Mouse (Mus musculus) left cerebral cortex, postnatal 14 days (tissue): ENCODE results near the gene Tent4a. TPM values are rescaled to one million over a fixed set of nuclear protein-coding genes. Genes with fewer than 3 reads are reported as not detected.

Experiments
- DNase-seq, 2 experiments: peaks; one replicate each; pipeline ENCODE4 v3.0.0; 2021 to 2022; ENCODE audit warnings: low spot score in 2 of 2, mixed read lengths in 1 of 2
- intact Hi-C: fragments of 180-260 bp; cut with DNase I; formaldehyde crosslinking; loops from one replicate; pipeline ENCODE4 v1.15.1; 2025
- total RNA-seq, 2 experiments: library from RNA; stranded (reverse); gene quantifications; 2 replicates each; pipeline ENCODE4 v1.2.3; 2021

Gene Tent4a
- total RNA-seq, 2 experiments from 2014 or later = 36.8 to 37.4 TPM

- intact Hi-C loops = loop anchor here (5.0 kb wide), 1 partner anchor 890 kb away; the partner anchor contains the start of gene 1700001L19Rik
- peak in 1 of 2 experiments; percentile 34 for DNase-seq
These were observed 46.7 kb downstream of the Tent4a start for GRCm38 (mm10) chr13:69487611-69488275.

GRCm38 (mm10) chr13:69487108-69487507 is 47.3 kb downstream of the Tent4a start:
- intact Hi-C loops = loop anchor here (5.0 kb wide), 1 partner anchor 890 kb away; the partner anchor contains the start of gene 1700001L19Rik
- no peak for DNase-seq

GRCm38 (mm10) chr13:69485833-69486232 is 48.6 kb downstream of the Tent4a start:
- intact Hi-C loops = loop anchor here (5.0 kb wide), 1 partner anchor 889 kb away; the partner anchor contains the start of gene 1700001L19Rik
- DNase-seq = no peak

GRCm38 (mm10) chr13:69485326-69485725 is 49.1 kb downstream of the Tent4a start:
- DNase-seq = peak in 1 of 2 experiments; percentile 48
- intact Hi-C loops = loop anchor here (5.0 kb wide), 1 partner anchor 888 kb away; the partner anchor contains the start of gene 1700001L19Rik

- no peak for DNase-seq
- intact Hi-C loops = no loop called here
These were observed 51.7 kb downstream of the Tent4a start for GRCm38 (mm10) chr13:69482751-69483150.

GRCm38 (mm10) chr13:69481634-69482505 is 52.5 kb downstream of the Tent4a start:
- intact Hi-C loops = no loop called here

GRCm38 (mm10) chr13:69481026-69481425 is 53.4 kb downstream of the Tent4a start:
- intact Hi-C loops = no loop called here
- DNase-seq = peak in 1 of 2 experiments; percentile 75

More at GRCm38 (mm10) chr13:69481634-69482505, 52.5 kb downstream of the Tent4a start:
- peak; percentile 90 to 92 for DNase-seq

- no peak for DNase-seq
- intact Hi-C loops = no loop called here
These were observed 54.5 kb downstream of the Tent4a start for GRCm38 (mm10) chr13:69479906-69480305.

GRCm38 (mm10) chr13:69478703-69479102 is 55.7 kb downstream of the Tent4a start:
- DNase-seq = no peak
- intact Hi-C loops = no loop called here

- intact Hi-C loops = loop anchor here (2.0 to 5.0 kb wide), 3 partner anchors 462 to 859 kb away; partner anchors contain the start of gene Adcy2
- DNase-seq = peak; percentile 83 to 86
These were observed 73.6 kb downstream of the Tent4a start for GRCm38 (mm10) chr13:69460635-69461465.

GRCm38 (mm10) chr13:69459657-69460458 is 74.6 kb downstream of the Tent4a start:
- intact Hi-C loops = loop anchor here (2.0 to 5.0 kb wide), 3 partner anchors 461 to 858 kb away; partner anchors contain the start of gene Adcy2
- DNase-seq = peak; percentile 72 to 86

- intact Hi-C loops = no loop called here
- no peak for DNase-seq
These were observed 75.5 kb downstream of the Tent4a start for GRCm38 (mm10) chr13:69458891-69459290.

GRCm38 (mm10) chr13:69458461-69458860 is 76.0 kb downstream of the Tent4a start:
- intact Hi-C loops = no loop called here
- no peak for DNase-seq

GRCm38 (mm10) chr13:69457105-69457504 is 77.3 kb downstream of the Tent4a start:
- intact Hi-C loops = no loop called here
- DNase-seq = no peak

- intact Hi-C loops = no loop called here
- DNase-seq = no peak
These were observed 77.8 kb downstream of the Tent4a start for GRCm38 (mm10) chr13:69456641-69457040.

- no peak for DNase-seq
- intact Hi-C loops = no loop called here
These were observed 78.8 kb downstream of the Tent4a start for GRCm38 (mm10) chr13:69455476-69456175.
